Mouse (Mus musculus) heart, adult 2 months (tissue): Measurements from ENCODE around the gene Them7.

ENCODE experiments used
- CTCF ChIP-seq: fragments of 200-600 bp; IDR thresholded peaks from 2 replicates; pipeline ENCODE4 v1.8.1; 2022; ENCODE audit warnings: antibody characterized with exemption, mild to moderate bottlenecking, moderate library complexity
- EP300 ChIP-seq: fragments of 200-500 bp; IDR thresholded peaks from 2 replicates; pipeline ENCODE4 v1.6.1; 2011; ENCODE audit warnings: low read depth, low read length, control low read depth; ENCODE audit not compliant: insufficient read depth
- POLR2A ChIP-seq: fragments of 200-500 bp; IDR thresholded peaks from 2 replicates; pipeline ENCODE4 v1.6.1; 2011; ENCODE audit warnings: mild to moderate bottlenecking, low read depth, low read length, control low read depth; ENCODE audit not compliant: insufficient read depth

DNA sequence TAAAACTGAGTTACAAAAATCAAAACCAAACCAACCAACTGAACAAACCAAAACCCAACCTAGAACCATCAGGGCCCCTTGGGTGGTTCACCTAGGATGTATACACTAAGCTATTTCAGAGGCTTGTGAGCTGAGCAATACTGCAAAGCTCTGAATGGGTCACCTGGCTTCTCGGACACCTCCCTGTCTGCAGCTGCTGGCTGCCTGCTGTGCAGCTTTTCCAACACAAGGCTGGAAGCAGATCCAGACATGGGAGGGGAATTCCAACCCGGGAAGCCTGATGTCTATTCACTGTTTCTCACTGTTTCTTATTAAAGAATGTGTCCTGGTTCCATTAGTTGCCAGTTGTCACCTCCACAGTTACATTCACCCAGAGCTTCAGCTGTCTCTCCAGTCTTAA is 39.1 kb downstream of the Them7 start:
- no peak for TF ChIP-seq EP300
- TF ChIP-seq CTCF: no peak
- TF ChIP-seq POLR2A: no peak
